Mouse (Mus musculus): ENCODE data around the gene Itgbl1. TPM values are rescaled to one million over a fixed set of nuclear protein-coding genes. Genes with fewer than 3 reads are reported as not detected.
A peak's percentile ranks its signal among the peaks of the same experiment; 100 is the strongest.

Itgbl1 gene
- total and polyA plus RNA-seq, 2 experiments from 2014 or later = 2.0 to 3.5 TPM

- peak; percentile 41 for DNase-seq (ENCODE audit: low spot score)
- ATAC-seq = 0 out of 2 replicates have a peak, but pooled peaks have one; percentile 24
Measured at GRCm38 (mm10) chr14:123760079-123760478, 100.3 kb downstream of the Itgbl1 start.

GRCm38 (mm10) chr14:123801744-123802143, 142.0 kb downstream of the Itgbl1 start:
- no peak for ATAC-seq
- H3K27me3 ChIP-seq (ENCODE audit: insufficient read depth, low read length) = no peaks in the 10 kb centered on the region
- TF ChIP-seq CTCF (IDR thresholded peaks at IDR 0.05; ENCODE audit: low read depth) = no peak
- no peaks in the 10 kb centered on the region for H3K9me3 ChIP-seq (ENCODE audit: low read length)
- H3K9ac ChIP-seq (replicated peaks; ENCODE audit: low read length) = no peak overlapping the region
- H3K4me2 ChIP-seq (ENCODE audit: low read depth, low read length) = no peak overlapping the region
- no peak overlapping the region for H3K4me3 ChIP-seq (ENCODE audit: low read length)
- H3K4me1 ChIP-seq (ENCODE audit: insufficient read depth, low read length) = no peaks in the 10 kb centered on the region
- no peak overlapping the region for H3K27ac ChIP-seq
- DNase-seq (ENCODE audit: low spot score) = no peak
- H3K36me3 ChIP-seq (ENCODE audit: insufficient read depth, low read length) = no peaks in the 10 kb centered on the region

More at GRCm38 (mm10) chr14:123760079-123760478, 100.3 kb downstream of the Itgbl1 start:
- H3K36me3 ChIP-seq (ENCODE audit: insufficient read depth, low read length) = no peaks in the 10 kb centered on the region
- H3K9me3 ChIP-seq (ENCODE audit: low read length) = no peaks in the 10 kb centered on the region
- TF ChIP-seq CTCF (IDR thresholded peaks at IDR 0.05; ENCODE audit: low read depth) = no peak
- no peak overlapping the region for H3K4me2 ChIP-seq (ENCODE audit: low read depth, low read length)
- WGBS = 68% methylated on average over 4 of the region's 4 CpGs
- H3K4me3 ChIP-seq (ENCODE audit: low read length) = no peak overlapping the region
- no peaks in the 10 kb centered on the region for H3K27me3 ChIP-seq (ENCODE audit: insufficient read depth, low read length)
- no peak overlapping the region for H3K9ac ChIP-seq (replicated peaks; ENCODE audit: low read length)
- H3K27ac ChIP-seq = no peak overlapping the region
- no peaks in the 10 kb centered on the region for H3K4me1 ChIP-seq (ENCODE audit: insufficient read depth, low read length)

- Histone ChIP-seq H3K9me3 (ENCODE audit: low read length) (no peaks in the 10 kb centered on the region), H3K9ac (replicated peaks; ENCODE audit: low read length) (no peak overlapping the region), H3K36me3 (ENCODE audit: insufficient read depth, low read length) (no peaks in the 10 kb centered on the region), H3K4me2 (ENCODE audit: low read depth, low read length) (no peak overlapping the region), H3K27me3 (ENCODE audit: insufficient read depth, low read length) (no peaks in the 10 kb centered on the region), H3K27ac (no peak overlapping the region), H3K4me1 (ENCODE audit: insufficient read depth, low read length) (no peaks in the 10 kb centered on the region), H3K4me3 (ENCODE audit: low read length) (no peak overlapping the region)
- 68% methylated on average over 5 of the region's 5 CpGs for WGBS
- DNase-seq (ENCODE audit: low spot score) (no peak), ATAC-seq (no peak)
- no peak for TF ChIP-seq CTCF (IDR thresholded peaks at IDR 0.05; ENCODE audit: low read depth)
Measured at GRCm38 (mm10) chr14:123837662-123838061, 177.9 kb downstream of the Itgbl1 start.

- Histone ChIP-seq H3K4me2 (ENCODE audit: low read depth, low read length) (no peak overlapping the region), H3K4me3 (ENCODE audit: low read length) (no peak overlapping the region), H3K4me1 (ENCODE audit: insufficient read depth, low read length) (no peaks in the 10 kb centered on the region), H3K9ac (replicated peaks; ENCODE audit: low read length) (no peak overlapping the region), H3K36me3 (ENCODE audit: insufficient read depth, low read length) (no peaks in the 10 kb centered on the region), H3K27ac (no peak overlapping the region), H3K27me3 (ENCODE audit: insufficient read depth, low read length) (no peaks in the 10 kb centered on the region), H3K9me3 (ENCODE audit: low read length) (no peaks in the 10 kb centered on the region)
- DNase-seq (ENCODE audit: low spot score) (peak; percentile 79), ATAC-seq (peak; percentile 83)
- TF ChIP-seq CTCF (IDR thresholded peaks at IDR 0.05; ENCODE audit: low read depth) = no peak
- WGBS = 42% methylated on average over 8 of the region's 8 CpGs
Measured at GRCm38 (mm10) chr14:123843675-123844425, 184.1 kb downstream of the Itgbl1 start.

GRCm38 (mm10) chr14:123864531-123864930, 204.8 kb downstream of the Itgbl1 start:
- Histone ChIP-seq H3K4me2 (ENCODE audit: low read depth, low read length) (no peak overlapping the region), H3K9me3 (ENCODE audit: low read length) (no peaks in the 10 kb centered on the region), H3K27ac (no peak overlapping the region), H3K36me3 (ENCODE audit: insufficient read depth, low read length) (no peaks in the 10 kb centered on the region), H3K27me3 (ENCODE audit: insufficient read depth, low read length) (no peaks in the 10 kb centered on the region), H3K9ac (replicated peaks; ENCODE audit: low read length) (no peak overlapping the region), H3K4me1 (ENCODE audit: insufficient read depth, low read length) (no peaks in the 10 kb centered on the region), H3K4me3 (ENCODE audit: low read length) (no peak overlapping the region)
- no peak for TF ChIP-seq CTCF (IDR thresholded peaks at IDR 0.05; ENCODE audit: low read depth)
- ATAC-seq (no peak), DNase-seq (ENCODE audit: low spot score) (no peak)
- 69% methylated on average over 1 of the region's 1 CpGs for WGBS

GRCm38 (mm10) chr14:123865779-123866726, 206.3 kb downstream of the Itgbl1 start:
- Histone ChIP-seq H3K27ac (no peak overlapping the region), H3K9me3 (ENCODE audit: low read length) (no peaks in the 10 kb centered on the region), H3K4me3 (ENCODE audit: low read length) (no peak overlapping the region), H3K4me1 (ENCODE audit: insufficient read depth, low read length) (no peaks in the 10 kb centered on the region), H3K9ac (replicated peaks; ENCODE audit: low read length) (no peak overlapping the region), H3K27me3 (ENCODE audit: insufficient read depth, low read length) (no peaks in the 10 kb centered on the region), H3K4me2 (ENCODE audit: low read depth, low read length) (no peak overlapping the region), H3K36me3 (ENCODE audit: insufficient read depth, low read length) (no peaks in the 10 kb centered on the region)
- no peak for ATAC-seq
- no peak for TF ChIP-seq CTCF (IDR thresholded peaks at IDR 0.05; ENCODE audit: low read depth)
- DNase-seq (ENCODE audit: low spot score) = no peak
- 39% methylated on average over 6 of the region's 6 CpGs for WGBS

All from hindbrain, postnatal 0 days (tissue).